Mouse (Mus musculus): ENCODE data around the gene Acsm3. TPM values are rescaled to one million over a fixed set of nuclear protein-coding genes. Genes with fewer than 3 reads are reported as not detected.

The Acsm3 gene
- polyA plus RNA-seq, 1 experiment from 2014 or later, result 0.11 TPM

DNA sequence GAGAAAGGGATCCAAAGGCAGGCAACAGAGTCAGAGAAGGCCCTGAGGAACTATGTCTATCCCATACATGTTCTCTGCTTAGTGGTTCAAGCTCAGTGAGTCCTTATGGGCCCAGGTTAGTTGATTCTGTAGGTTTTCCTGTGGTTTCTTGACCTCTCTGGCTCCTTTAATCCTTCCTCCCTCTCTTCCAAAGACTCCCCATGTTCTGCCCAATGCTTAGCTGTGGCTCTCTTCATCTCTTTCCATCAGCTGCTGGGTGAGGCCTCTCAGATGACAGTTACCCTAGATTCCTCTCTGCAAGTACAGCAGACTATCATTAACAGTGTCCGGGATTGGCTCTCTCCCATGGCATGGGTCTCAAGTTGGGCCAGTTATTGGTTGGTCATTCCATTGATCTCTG lies 74.6 kb downstream of the Acsm3 start:
- WGBS, result 89% methylated on average over 1 of the region's 1 CpGs
- H3K36me3 ChIP-seq (ENCODE audit: control insufficient read depth, insufficient read depth, low read length), result peaks cover 6% of the 10 kb centered on the region; the same call in 1 of the 2 replicates
- no peak overlapping the region for H3K4me3 ChIP-seq (ENCODE audit: low read depth, low read length)
- no peak for DNase-seq (ENCODE audit: low spot score, missing footprints)
- ATAC-seq (ENCODE audit: low FRiP score), result no peak
- no peaks in the 10 kb centered on the region for H3K4me1 ChIP-seq (ENCODE audit: control insufficient read depth, insufficient read depth, low read length)
- no peak overlapping the region for H3K9ac ChIP-seq (ENCODE audit: low read length)
- H3K27me3 ChIP-seq (ENCODE audit: control insufficient read depth, insufficient read depth, low read length), result no peaks in the 10 kb centered on the region
- H3K27ac ChIP-seq (ENCODE audit: low read depth, low read length), result no peak overlapping the region
- no peaks in the 10 kb centered on the region for H3K9me3 ChIP-seq (ENCODE audit: control insufficient read depth, low read length)
- H3K4me2 ChIP-seq, result no peak overlapping the region

DNA sequence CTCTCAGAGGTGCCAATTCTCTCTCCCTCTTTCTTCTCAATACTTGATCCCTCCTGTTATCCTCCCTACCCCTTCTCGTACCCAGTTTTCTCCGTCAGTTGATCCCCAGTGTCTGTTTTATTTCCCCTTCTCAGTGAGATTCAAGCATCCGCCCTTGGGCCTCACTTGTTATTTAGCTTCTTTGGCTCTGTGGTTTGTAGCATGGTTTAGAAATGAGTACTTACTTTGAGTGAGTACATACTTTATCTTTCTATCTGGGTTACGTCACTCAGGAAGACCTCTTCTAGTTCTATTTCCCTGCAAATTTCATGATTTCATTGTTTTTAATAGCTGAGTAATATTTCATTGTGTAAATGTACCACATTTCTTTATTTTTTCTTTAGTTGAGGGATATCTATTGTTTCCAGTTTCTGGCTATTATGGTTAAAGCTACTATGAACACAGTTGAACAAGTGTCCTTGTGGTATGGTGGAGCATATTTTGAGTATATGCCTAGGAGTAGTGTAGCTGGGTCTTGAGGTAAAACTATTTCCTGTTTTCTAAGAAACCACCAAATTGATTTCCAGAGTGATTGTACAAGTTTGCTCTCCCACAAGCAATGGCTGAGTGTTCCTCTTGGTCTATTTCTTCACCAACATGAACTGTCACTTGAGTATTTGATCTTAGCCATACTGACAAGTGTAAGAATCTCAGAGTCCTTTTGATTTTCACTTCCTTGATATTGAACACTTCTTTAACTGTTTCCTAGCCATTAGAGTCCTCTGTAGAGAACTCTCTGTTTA lies 75.5 kb downstream of the Acsm3 start:
- H3K27me3 ChIP-seq (ENCODE audit: control insufficient read depth, insufficient read depth, low read length), result no peaks in the 10 kb centered on the region
- ATAC-seq (ENCODE audit: low FRiP score), result no peak
- H3K4me2 ChIP-seq, result no peak overlapping the region
- peaks cover 6% of the 10 kb centered on the region; the same call in 1 of the 2 replicates for H3K36me3 ChIP-seq (ENCODE audit: control insufficient read depth, insufficient read depth, low read length)
- no peaks in the 10 kb centered on the region for H3K4me1 ChIP-seq (ENCODE audit: control insufficient read depth, insufficient read depth, low read length)
- H3K9me3 ChIP-seq (ENCODE audit: control insufficient read depth, low read length), result no peaks in the 10 kb centered on the region
- no peak overlapping the region for H3K4me3 ChIP-seq (ENCODE audit: low read depth, low read length)
- no peak for DNase-seq (ENCODE audit: low spot score, missing footprints)
- no peak overlapping the region for H3K9ac ChIP-seq (ENCODE audit: low read length)
- no peak overlapping the region for H3K27ac ChIP-seq (ENCODE audit: low read depth, low read length)
- 94% methylated on average over 4 of the region's 4 CpGs for WGBS

Other genes with a start within 250 kb of the Acsm3 start
- gene Acsm5, start 241.5 kb upstream of the Acsm3 start, polyA plus RNA-seq (2014; fragmentation: Nextera tagmentation; extraction: Ambion mirVana), result not detected in 2 replicates
- gene Pdilt, start 237.4 kb upstream of the Acsm3 start, polyA plus RNA-seq (2014; fragmentation: Nextera tagmentation; extraction: Ambion mirVana), result not detected in 2 replicates
- gene Acsm2, start 206.6 kb upstream of the Acsm3 start, polyA plus RNA-seq (2014; fragmentation: Nextera tagmentation; extraction: Ambion mirVana), result not detected in 2 replicates
- not detected in 2 replicates for gene Acsm1, start 153.9 kb upstream of the Acsm3 start, polyA plus RNA-seq (2014; fragmentation: Nextera tagmentation; extraction: Ambion mirVana)
- gene Acsm4, start 70.9 kb upstream of the Acsm3 start, polyA plus RNA-seq (2014; fragmentation: Nextera tagmentation; extraction: Ambion mirVana), result not detected in 2 replicates
- 106 TPM in 2 replicates for gene Thumpd1, start 40.1 kb upstream of the Acsm3 start, polyA plus RNA-seq (2014; fragmentation: Nextera tagmentation; extraction: Ambion mirVana)
- 21.0 and 25.2 TPM in 2 replicates for gene Rexo5, start 33.1 kb downstream of the Acsm3 start, polyA plus RNA-seq (2014; fragmentation: Nextera tagmentation; extraction: Ambion mirVana)
- gene Eri2, start 33.1 kb downstream of the Acsm3 start, polyA plus RNA-seq (2014; fragmentation: Nextera tagmentation; extraction: Ambion mirVana), result 42.6 and 45.9 TPM in 2 replicates
- gene Lyrm1, start 134.9 kb downstream of the Acsm3 start, polyA plus RNA-seq (2014; fragmentation: Nextera tagmentation; extraction: Ambion mirVana), result 13.1 and 14.4 TPM in 2 replicates
- 10.5 and 11.1 TPM in 2 replicates for gene Dcun1d3, start 135.4 kb downstream of the Acsm3 start, polyA plus RNA-seq (2014; fragmentation: Nextera tagmentation; extraction: Ambion mirVana)